Mouse (Mus musculus) urinary bladder, postnatal 14 days (tissue): ENCODE measurements around the gene Csmd2.

Experiments used
- DNase-seq: peaks from one replicate; pipeline ENCODE4 v3.0.0; 2021; ENCODE audit warnings: low spot score

Csmd2 gene

DNA sequence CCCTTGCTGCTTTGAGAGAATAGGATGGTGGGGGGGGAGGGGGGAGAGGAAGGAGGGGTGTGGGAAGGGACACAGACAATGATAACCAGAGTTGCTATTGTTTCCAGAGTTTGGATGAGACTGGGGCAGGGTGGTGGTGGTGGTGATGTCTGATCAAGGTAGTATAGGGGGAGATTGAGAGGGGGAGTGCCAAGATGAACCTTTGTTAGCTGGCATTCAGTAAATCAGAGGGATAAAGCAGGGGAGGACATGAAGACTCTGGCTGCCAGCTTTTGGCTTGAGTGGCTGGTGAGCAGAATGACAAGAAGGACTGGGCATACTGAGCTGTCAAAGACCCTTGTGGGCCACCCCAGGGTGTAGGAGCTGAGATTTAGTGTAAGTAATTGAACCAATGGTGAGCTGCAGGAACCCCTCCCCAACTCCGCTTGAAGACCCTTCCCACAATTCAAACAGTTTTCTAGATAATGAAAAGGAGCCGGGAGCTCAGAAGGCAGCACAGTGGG, 254.2 kb downstream of the Csmd2 start:
- no peak for DNase-seq

GRCm38 (mm10) chr4:128245201-128245600, 257.5 kb downstream of the Csmd2 start:
- no peak for DNase-seq

- peak; percentile 11 for DNase-seq
Observed at GRCm38 (mm10) chr4:128248676-128249075, 261.0 kb downstream of the Csmd2 start.

GRCm38 (mm10) chr4:128259211-128259610, 271.6 kb downstream of the Csmd2 start:
- no peak for DNase-seq

- no peak for DNase-seq
Observed at GRCm38 (mm10) chr4:128260907-128261560, 273.4 kb downstream of the Csmd2 start, which contains the start of gene Hmgb4. Gene Hmgb4, minus strand, starts transcription at chr4:128260957.

DNA sequence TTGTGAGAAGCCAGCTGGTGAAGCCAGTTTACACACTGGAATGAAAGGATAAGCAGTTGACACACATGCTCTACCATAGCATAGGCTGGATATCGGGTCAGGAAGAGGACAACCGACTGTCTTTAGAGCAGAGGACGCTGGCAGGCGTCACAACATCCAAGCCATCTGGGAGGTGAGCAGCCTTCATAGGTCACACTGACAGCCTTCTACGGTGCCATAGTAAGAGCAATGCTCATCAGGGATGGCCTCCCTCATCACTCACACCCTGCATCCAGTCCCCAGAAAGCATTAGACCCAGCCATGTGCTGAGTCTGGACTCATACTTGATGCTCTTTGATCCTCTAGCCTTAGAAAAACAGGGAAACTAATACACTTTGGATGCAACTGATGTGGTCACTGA, 276.8 kb downstream of the Csmd2 start:
- no peak for DNase-seq

DNA sequence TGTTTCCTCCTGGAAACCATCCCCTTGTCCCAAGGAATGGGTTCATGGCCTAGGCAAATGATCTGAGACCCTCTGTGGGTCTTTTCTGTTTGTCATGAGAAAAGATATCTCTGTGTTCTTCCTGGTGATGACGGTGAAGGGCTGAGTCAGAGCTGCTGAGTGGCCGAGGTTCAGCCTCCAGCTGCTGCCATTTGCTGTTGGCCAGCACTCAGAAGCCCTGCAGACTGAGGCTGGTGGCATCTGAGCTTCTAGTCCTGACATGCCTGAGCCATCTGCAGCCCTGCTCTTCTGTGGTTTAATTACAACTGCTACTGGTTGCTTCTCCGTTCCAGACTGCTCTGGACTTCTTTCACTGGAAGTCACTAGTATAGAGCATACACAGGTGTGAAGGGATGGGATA, 277.7 kb downstream of the Csmd2 start:
- DNase-seq = no peak

- DNase-seq = no peak
Observed at GRCm38 (mm10) chr4:128269261-128269875, 281.7 kb downstream of the Csmd2 start.

DNA sequence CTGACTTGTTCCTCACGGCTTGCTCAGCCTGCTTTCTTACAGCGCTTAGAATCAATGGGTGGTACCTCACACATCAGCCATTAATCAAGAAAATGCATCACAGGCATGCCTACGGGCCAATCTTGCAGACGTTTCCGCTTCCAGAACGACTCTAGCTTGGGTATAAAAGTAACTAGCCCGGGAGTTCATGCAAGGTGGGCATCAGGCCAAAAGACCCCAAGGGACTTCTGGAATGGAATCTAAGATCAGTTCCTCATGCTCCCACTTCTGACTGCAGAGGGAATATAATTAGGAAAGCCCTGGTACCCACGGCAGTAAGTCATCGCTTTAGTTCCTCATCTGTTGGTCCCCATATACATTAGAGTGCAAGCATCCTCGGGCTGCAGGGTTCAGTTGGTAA, 282.5 kb downstream of the Csmd2 start:
- no peak for DNase-seq

DNA sequence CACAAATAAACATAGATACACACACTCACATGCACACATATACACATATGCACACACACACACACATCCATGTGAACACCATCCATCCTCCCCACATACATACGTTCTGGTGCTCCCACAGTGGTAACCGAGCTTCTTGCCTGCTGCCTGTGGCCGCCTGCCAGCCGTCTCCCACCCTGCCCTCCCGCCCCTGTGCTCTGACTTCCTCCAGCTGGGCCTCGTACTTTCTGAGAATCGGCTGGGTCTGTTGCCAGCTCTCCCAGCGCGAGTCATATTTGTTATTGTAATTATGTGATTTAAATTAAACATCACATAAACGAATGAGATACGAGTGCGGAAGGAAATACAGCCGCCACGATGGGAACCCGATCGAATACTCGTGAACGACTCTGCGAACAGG, 283.3 kb downstream of the Csmd2 start:
- DNase-seq = no peak

- DNase-seq = no peak
Observed at GRCm38 (mm10) chr4:128272501-128272900, 284.8 kb downstream of the Csmd2 start.

GRCm38 (mm10) chr4:128273146-128273545, 285.5 kb downstream of the Csmd2 start:
- no peak for DNase-seq

DNA sequence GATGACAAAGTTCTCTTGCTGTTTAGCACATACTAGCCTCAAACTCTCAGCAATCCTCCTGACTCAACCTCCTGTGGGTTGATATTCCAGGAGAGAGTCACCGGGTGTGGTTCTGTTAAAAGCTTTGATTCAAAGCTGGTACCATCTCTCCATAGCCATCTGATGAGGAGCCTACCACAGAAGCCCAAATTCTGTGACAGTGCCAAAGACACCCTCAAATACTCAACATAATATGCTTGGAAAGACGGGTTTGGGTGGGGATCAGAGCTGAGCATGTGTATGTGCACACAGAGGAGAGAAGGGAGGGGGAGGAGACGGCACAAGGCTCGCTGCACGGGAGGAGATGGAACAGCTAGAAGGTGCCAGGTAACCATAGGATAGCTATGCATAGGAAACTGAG, 287.5 kb downstream of the Csmd2 start:
- no peak for DNase-seq

DNA sequence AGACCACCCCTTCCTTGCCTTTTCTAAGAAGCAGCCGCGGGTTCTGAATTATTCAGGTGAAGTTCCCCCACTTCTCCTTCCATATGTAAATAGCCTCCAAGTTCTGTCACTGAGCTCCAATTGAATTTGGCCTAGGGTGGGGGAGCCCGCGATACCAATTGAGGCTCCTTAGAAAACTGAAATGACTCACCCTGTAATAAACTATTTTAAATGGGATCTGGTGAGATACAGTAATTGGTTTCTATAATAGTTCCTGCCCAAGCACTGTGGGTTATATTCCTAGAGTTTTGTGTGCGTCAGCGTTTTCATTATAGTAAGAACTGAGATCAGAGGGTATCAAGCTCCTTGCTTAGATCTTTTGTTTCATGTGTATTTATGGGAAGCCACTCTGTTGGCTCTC, 287.9 kb downstream of the Csmd2 start:
- no peak for DNase-seq

- no peak for DNase-seq
Observed at GRCm38 (mm10) chr4:128285009-128285408, 297.4 kb downstream of the Csmd2 start.

DNA sequence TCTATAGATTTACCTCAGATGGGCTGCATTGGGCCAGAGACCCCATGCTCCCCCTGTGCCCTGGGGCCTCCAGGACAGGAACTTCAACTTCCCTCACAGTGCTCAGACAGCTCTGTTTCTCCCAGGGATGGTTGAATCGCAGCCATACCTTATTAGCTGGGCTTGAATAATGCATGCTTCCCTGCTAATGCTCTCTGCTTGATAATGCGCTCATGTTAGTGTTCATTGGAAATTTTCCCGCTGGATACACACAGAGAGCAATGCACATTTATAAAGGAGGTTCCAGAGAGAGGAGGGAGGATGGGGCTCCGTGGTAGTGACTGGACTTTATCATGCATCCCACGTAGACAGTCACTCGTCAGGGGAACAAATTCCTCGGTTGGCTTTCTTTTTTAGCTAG, 300.4 kb downstream of the Csmd2 start:
- no peak for DNase-seq

- DNase-seq = no peak
Observed at GRCm38 (mm10) chr4:128304049-128304448, 316.4 kb downstream of the Csmd2 start.

DNA sequence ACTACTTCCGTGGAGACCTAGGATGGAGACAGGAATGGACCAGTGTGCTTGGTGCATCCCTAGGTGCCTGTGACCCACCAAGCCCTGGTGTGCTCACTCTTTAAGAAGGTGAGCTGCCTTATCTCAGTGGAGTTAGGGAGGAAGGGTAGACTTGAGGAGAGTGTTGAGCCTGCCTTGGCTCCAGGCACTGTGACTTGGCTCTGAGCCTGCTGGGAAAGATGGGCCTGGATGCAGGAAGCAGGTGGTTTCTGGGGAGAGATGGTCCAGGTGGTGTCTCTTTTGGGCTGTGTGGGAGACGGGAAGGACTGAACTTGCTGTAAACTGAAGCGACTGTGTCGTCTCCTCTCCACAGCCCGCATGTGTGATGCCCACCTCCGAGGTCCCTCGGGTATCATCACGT, 318.4 kb downstream of the Csmd2 start:
- no peak for DNase-seq

GRCm38 (mm10) chr4:128315328-128315727, 327.7 kb downstream of the Csmd2 start:
- no peak for DNase-seq

DNA sequence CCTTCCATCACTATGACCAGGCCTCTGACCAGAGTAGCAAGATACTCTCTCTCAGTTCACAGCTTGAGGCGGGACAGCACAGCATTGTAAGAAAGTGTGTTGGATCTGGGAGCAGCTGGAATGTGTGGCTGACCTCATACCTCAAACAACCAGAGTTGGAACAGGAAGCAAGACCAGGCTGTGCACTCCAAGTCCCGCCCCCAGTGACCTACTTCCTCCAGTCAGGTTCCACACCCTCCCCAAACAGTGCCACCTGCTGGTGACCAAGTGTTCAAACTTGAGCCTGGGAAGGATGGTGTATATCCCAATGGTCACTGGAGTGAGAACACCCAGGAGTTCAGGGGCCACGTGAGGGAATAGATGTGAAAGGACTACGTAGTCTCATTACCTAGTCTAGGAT, 330.3 kb downstream of the Csmd2 start:
- DNase-seq = no peak

DNA sequence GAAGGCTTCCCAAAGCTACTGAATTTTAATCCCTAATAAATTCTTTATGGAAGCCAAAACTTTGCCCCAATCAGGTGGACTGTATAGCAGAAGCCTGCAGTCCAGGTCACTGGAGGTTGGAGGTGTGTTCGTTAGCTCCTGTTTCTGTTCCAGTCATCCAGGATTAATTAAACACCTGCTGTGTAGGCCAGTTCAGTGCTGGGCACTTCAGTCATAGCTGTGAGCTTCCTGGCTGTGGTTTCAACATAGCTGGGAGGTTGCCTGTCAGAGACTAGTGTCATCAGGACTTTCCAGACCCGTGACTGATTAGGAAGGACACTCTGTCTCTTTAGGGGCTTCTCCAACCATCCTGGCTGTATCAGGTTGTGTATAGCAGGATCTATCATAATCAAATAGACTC, 337.9 kb downstream of the Csmd2 start:
- no peak for DNase-seq

GRCm38 (mm10) chr4:128326755-128327154, 339.1 kb downstream of the Csmd2 start:
- DNase-seq = no peak

DNA sequence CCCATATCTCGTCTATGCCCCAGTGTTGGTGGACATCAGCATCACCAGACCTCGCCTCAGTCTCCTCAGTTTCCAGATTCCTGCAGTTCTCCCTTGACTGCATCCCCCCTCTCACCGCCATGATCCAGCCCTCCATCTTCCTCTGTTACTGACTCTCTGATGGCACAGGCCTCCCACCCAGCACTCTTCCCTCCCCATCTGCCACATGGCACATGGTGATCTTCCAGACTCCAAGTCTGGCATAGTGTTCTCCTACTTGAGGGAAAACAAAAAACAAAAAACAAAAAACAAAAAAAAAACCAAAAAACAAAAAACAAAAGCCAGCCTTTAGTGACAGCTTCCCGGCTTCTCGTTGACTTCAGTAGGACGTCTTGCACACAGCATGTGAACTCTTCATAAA, 339.8 kb downstream of the Csmd2 start:
- no peak for DNase-seq

DNA sequence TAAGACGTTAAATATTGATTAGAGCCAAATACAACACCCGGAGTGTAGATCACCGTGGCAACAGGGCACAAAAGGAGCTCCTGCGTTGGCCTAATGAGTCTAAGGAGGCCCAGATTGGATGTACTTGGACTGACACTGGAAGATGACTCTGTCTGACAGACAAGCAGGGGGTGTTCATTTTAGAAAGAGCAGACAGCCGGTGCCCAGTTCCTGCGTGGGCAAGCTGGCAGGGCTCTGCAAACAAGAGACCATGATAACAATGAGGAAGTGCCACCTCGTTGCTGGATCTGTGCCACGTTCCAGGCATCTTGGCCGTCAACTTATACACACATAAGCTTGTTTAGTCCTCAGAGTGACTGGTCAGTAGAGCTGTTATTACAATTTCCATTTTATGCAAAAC, 342.9 kb downstream of the Csmd2 start:
- no peak for DNase-seq
